Mouse (Mus musculus): ENCODE results near the gene Maml1.

Maml1 gene

DNA sequence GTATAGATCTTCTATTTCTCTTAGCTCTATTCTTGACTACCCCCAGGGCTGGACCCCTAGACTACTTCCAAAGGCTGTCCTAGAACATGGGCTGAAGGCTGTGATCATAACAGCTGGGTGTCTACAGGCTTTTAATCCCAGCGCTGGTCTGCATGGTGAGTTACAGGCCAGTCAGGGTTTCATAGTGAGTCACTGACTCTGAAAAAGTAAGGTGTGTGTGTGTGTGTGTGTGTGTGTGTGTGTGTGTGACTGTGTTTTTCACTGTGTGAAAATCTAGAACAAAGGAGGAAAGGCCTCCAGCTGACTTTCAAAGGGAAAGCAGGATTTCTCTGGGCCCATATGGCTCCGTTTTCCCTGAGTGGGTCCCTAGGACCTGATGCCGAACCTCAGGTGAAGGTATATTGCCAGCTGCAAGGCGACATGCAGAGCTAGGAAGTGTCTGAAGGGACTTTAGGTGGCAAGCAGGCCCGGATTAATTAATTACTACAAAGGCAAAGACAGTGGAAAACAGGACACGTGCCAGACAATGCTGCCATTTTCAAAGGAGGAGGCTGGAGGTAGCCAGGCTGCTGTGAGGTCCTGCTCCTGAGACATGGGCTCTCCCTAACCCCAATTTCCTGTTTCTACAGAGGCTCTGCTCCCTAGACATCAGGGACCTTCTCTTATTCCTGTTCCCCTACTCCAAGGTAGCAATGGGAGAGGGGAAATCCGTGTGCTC is 69.4 kb downstream of the Maml1 start:
- peak; percentile 44 for DNase-seq (ENCODE audit: low read depth)

DNA sequence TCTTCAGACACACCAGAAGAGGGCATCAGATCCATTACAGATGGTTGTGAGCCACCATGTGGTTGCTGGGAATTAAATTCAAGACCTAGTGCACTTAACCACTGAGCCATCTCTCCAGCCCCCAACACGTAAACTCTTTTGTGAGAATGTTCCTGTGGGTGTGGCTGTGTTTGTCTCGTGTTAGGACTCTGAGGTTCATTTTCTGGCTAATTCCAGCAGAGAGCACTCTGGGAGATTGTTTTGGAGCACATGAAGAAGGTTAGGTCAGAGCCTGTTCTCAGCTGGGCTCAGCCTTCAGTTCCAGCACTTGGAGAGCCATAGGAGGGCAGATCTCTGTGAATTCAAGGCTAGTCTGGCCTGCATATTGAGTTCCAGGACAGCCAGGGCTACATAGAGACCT is 72.3 kb downstream of the Maml1 start:
- no peak for DNase-seq (ENCODE audit: low read depth)

DNA sequence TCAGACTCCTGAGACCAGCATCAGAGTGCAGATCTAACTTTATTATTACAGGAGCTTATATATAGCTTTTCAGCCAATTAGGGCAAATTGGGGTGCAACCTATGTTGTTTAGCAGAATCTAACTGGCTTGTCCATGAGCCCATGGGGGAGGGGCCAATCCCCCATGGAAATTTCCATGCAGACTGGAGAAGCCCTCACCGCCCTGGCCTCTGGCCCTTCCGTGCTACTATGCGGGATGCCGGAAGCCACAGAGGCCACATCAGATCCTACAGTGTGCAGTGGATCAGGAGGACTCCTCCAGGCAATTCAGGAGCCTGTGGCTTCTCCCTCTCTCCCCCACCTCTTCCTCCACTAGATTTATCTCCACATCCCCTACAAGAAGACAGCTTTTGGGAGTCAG is 74.3 kb downstream of the Maml1 start:
- no peak for DNase-seq (ENCODE audit: low read depth)

DNA sequence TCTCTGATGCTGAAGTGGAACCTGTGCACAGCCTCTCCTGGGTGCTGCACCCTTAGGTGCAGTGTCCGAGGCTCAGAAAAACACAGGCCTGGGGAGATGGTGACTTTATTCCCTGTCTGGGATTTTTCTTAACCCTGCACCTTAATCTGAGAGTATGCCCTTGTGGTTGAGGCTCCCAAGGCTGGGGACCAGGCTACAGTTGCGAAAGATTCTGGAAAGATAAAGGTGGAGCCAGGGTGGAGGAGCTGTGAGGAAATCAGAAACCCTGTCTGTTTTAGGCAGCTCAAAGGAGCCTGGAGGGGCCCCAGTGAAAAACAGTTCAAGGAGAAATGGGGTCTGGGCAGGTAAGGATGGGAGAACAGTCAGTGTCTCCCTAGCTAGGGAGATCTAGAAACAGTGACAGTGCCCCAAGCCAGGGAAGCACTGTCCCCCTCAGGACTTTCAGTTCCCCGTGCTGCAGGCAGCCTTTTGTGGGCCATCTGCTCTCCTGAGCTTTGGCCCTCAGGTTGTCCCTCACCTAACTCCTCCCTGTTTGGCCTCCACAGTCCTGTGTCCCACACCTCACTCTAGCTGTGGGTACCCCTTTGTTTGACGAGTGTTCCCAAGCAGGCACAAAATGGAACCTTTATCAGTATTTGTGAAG is 75.3 kb downstream of the Maml1 start:
- DNase-seq (ENCODE audit: low read depth) = peak; percentile 34

DNA sequence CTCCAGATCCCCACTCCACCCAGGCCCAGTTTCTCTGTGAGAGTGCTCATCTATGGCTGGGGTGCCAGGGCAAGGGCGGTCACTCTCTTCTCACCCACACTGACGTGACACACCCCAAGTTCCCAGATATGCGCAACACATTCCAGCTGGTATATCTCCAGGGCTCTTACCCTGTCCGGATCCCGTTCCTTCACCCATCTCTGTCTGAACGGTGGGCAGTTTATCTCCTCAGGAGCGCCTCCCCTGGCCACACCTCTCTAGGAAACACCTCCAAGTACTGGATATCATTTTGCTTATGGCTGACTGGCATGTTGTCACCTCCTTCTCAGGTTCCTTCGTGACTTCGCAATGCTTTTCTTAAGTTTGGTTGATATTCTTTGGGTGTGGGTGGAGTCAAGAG is 76.5 kb downstream of the Maml1 start:
- no peak for DNase-seq (ENCODE audit: low read depth)

DNA sequence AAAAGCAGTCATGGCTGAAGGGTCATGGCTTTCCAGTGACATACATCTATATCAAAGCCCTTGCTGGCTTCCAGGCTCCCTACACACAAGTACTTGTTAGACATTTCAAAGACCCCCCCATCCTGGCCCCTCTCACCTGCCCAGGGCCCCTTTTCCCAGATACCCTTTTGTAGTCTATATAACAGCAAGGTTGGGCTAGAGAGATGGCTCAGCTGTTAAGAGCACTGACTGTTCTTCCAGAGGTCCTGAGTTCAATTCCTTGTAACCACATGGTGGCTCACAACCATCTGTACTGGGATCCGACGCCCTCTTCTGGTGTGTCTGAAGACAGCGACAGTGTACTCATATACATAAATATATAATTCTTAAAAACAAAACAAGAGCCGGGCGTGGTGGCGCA is 77.5 kb downstream of the Maml1 start:
- DNase-seq (ENCODE audit: low read depth) = no peak

DNA sequence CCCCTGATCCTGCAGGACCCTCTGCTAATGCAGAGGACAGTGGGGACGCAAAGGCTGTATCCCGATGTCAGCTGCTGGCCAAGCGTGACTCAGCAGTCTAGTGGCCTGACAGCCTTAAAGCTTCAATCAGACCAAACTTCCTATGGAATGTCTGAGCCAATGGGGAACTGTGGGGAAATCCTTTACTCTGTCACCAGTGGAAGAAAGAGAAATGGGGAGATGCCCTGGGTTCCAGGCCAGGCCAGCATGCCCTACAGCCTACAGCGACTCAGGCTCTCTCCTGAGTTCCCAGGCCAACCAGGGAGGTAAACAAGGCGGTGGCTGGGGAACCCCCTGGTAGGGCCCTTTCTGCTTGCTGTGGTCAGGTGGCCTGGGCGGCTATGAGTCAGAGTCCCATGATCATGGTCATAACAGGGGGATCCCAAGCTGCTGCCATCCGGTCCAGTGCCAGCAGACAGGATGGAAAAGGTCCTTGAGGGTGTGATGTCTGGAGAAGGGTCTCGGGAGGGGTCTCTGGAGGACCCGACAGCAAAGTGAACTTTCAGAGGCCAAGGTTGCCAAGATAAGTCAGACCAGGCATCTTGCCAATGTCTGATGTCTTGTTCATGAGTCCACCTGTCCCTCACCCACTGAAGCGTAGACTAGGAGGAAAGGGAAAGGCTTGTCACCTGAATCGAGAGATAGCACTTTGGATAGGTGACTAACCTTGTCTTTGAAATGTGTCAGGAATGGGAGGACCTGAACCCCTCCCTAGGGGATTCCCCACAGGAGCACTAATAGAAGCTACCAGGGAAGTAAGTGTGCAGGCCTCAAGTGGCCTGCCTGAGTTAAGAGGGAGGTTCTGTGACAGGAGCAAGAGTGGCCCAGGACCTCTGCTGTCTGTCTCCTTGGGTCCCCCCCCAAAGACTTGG is 79.0 kb downstream of the Maml1 start:
- DNase-seq (ENCODE audit: low read depth) = peak; percentile 94

DNA sequence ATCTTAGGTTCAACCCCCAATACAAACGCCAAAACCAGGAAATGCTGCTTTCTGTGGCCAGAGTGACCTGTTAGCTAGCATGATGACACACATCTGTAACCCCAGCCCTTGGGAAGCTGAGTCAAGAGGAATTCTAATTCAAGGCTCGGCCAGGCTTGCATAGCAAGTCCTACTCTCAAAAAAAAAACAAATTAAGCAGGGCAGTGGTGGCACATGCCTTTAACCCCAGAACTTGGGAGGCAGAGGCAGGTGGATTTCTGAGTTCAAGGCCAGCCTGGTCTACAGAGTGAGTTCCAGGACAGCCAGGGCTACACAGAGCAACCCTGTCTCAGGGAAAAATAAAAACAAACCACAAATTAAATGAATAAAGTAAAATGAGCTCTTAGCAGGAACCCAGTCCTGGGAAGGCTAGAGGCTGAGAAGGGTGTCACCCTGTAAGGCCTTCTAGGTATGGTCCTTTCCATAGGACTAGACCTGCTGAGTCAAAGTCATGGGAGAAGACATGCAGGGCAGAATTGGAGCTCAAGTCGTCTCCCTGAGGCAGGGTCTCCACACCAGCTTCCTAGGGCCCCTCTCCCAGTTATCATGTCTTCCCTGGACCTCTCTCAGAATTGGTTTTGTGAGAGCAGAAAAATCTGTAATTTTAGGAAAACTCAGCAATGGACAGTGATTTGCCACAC is 79.9 kb downstream of the Maml1 start:
- peak; percentile 66 for DNase-seq (ENCODE audit: low read depth)

DNA sequence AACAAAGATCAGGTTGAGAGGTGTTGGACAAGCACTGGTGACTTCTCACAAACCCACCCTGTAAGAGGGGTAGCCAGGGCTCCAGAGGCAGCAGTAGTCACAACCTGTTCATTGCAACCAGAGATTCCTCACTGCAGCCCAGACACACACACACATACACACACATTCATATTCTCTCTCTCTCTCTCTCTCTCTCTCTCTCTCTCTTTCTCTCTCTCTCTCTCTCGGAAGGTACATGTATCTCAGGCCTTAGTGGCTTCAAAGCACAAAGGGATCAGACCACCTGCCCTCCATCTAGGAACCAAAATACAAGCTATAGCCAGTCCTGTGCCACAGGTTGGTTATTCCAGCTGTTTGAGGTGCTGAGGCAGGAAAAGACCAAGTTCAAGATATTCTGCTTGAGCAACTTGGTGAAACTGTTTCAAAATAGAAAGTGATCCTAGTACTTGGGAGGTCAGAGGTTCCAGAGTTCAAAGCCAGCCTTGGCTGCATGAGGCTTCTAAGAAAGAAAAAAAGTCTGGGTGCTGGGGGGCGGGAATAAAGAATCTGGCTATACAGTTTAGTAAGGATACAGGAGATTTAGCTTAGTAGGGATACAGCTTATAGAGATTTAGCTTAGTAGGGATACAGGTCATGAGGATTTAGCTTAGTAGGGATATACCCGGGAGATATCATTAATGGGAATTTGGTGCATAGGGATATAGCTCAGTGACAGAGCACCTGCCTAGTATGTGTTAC is 80.6 kb downstream of the Maml1 start:
- peak; percentile 41 for DNase-seq (ENCODE audit: low read depth)

DNA sequence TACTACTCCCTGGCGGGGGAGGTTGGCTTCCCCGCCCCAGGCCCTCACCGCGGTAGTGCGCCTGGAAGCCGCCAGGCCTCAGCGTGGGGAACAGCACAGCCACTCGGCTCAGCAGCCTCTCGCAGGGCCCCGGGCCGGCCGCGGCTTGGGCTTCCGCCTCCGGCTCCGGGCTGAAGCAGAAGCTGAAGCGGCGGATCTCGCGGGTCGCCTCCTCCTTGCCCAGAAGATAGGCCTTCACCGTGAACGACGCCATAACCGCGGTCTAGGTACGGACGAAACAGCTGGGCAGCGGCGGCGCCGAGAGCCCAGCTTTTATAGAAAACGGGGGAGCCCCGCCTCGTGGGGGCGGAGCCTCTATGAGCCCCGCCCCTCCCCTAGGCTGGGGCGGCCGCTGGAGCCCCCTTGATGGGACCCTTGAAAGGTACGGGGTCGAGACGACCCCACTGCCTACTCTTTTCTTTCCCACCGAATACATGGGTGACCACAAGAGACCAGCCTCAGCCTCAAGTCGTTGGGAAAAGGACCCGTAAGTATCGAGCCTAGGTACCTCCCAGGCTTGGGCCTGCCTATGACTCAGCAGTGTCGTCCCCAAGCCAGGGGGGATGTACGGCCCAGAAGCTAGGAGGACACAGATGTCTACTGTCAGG is 81.5 kb downstream of the Maml1 start, which contains the start of the genes Sqstm1 and Mgat4b:
TSS of gene Sqstm1 (minus strand) at position 323 of the 647 bp plus-strand sequence.
TSS of gene Mgat4b (plus strand) at position 386 of the 647 bp plus-strand sequence.
- peak; percentile 89 for DNase-seq (ENCODE audit: low read depth)

DNA sequence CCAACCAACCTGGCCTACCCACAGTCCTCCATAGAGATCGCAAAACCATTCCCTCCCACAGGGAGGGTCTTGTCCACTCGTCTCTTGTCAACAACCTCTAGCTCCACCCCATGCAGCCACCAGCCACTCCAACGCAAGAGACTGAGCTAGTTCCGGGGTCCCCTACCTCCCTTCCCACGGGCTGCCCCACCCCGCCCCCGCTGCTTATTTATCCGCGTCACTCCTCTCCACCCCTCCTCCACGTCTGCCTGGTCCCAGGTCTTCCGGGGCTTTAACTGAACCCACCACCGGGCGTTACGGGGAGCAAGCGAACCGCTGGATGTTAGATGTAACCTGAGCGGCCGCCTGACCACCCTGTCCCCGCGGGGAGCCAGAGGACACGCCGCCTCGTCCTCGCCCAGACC is 82.0 kb downstream of the Maml1 start:
- DNase-seq (ENCODE audit: low read depth) = peak; percentile 97

DNA sequence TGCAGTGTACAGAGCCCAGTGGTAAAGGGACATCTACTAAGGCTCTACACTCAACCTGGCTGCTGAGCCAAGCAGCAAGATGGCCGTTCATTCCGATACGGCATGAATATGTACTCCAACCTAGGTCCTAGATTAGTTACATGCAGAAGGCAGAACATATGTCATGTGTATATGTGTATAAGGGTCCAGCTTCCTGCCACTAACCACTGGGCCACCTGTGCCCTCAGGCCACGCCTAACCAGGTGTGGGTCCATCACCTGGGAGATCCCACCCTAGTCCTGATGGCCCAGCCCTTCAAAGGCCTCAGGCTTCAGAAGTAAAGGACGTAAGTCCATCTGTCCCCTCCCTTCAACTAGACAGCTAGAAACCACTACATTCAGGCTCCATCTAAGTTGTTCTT is 84.1 kb downstream of the Maml1 start:
- no peak for DNase-seq (ENCODE audit: low read depth)

DNA sequence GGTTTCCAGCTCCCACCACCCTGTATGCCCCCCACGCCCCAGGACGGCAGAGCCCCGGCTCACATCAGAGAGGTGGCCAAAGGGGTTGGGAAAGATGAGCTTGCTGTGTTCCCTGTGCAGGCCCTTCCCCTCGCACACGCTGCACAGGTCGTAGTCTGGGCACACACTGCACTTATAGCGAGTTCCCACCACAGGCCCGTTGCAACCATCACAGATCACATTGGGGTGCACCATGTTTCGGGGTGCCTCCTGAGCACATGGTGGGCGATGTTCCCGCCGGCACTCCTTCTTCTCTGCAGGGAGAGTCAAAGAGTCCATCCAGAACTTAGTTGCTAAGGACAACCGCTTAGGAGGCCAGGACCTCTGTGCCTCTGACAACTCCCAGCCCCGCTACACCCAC is 84.8 kb downstream of the Maml1 start:
- no peak for DNase-seq (ENCODE audit: low read depth)

DNA sequence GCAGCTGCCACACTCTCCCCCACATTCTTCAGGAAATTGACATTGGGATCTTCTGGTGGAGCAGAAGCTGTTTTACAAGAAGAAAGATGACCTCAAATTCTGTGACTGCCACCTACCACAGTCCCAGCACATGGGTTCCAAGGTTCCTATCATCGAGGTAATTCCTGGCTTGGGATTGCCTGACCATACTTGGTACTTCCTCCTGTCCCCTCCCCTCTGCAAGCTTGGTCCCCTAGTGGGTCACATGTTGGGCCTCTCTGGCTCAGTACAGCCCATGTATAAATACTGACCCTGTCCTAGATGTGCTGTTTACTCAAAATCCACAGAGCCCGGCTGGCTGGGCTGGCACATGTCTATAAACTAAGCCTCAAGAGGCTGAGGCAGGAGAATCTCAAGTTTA is 86.1 kb downstream of the Maml1 start:
- DNase-seq (ENCODE audit: low read depth) = no peak

Data from NIH3T3 (cell line).